Mouse (Mus musculus) E14TG2a.4 (cell line): ENCODE results near the gene Alk.

Experiments used
- H3K27me3 ChIP-seq: 2 replicates; pipeline ENCODE4 v1.6.1; 2014; ENCODE audit warnings: low read length, control low read depth; ENCODE audit not compliant: insufficient read depth
- H3K36me3 ChIP-seq: 2 replicates; pipeline ENCODE4 v1.6.1; 2014; ENCODE audit warnings: low read length, control low read depth; ENCODE audit not compliant: insufficient read depth
- H3K4me1 ChIP-seq: replicated peaks from 2 replicates; pipeline ENCODE4 v1.6.1; 2014; ENCODE audit warnings: low read depth, low read length, control low read depth
- H3K4me3 ChIP-seq: replicated peaks from 2 replicates; pipeline ENCODE4 v1.5.1; 2014; ENCODE audit warnings: mild to moderate bottlenecking, low read length
- H3K9me3 ChIP-seq: 2 replicates; pipeline ENCODE4 v1.6.1; 2014; ENCODE audit warnings: low read length, control low read depth
- CTCF ChIP-seq: conservative IDR thresholded peaks from 2 replicates; pipeline ENCODE4 v1.5.1; 2014; ENCODE audit warnings: low read length
- NANOG ChIP-seq: IDR thresholded peaks from 2 replicates; pipeline ENCODE4 v1.6.1; 2014; ENCODE audit warnings: borderline replicate concordance, low read length, mixed read lengths
- POU5F1 ChIP-seq: IDR thresholded peaks from 2 replicates; pipeline ENCODE4 v1.6.1; 2014; ENCODE audit warnings: low read length, borderline replicate concordance

Alk gene

DNA sequence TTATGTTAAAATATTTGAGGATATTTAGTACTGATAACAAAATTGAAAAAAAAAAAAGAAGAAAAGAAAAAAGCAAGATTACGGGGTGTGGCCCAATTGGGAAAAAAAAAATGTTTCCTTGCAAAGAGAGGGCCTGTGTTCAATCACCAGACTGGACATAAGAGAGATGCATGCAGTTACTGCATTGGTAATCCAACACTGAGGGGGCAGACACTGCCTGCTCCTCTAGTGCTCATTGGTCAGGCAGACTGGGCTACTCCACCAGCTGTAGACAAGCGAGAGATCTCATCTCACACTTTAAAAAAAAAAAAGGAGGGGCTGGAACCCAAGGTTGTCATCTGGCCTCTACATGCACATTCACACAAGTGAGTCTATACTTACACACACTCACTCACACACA is 199.6 kb downstream of the Alk start:
- Histone ChIP-seq H3K36me3 (no peaks in the 10 kb centered on the region), H3K4me3 (no peak overlapping the region), H3K9me3 (0 out of 2 replicates have a peak, but pooled peaks cover 6% of the 10 kb centered on the region), H3K27me3 (no peaks in the 10 kb centered on the region), H3K4me1 (no peaks in the 10 kb centered on the region)
- no peak for TF ChIP-seq CTCF
- no peak for TF ChIP-seq POU5F1
- no peak for TF ChIP-seq NANOG

DNA sequence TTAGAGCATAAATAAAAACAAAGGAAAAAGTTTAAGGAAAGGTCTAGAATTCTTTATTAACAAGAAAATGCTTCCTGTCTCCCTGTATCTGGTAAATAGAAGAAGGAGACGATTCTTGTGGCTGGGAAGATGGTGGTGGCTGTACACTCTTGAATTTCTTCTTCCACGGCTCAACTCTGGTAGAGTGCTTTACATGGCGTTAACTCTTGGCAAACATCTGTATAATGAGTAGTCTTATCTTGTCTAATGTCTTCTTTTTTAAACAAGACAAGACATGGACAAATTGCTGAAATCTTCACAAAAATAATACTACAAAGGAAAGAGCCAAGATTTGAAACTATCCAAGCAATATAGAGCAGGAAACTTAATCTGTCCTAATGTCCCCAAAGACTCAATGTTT is 202.6 kb downstream of the Alk start:
- H3K27me3 ChIP-seq, result no peaks in the 10 kb centered on the region
- TF ChIP-seq NANOG (no peak), POU5F1 (no peak), CTCF (no peak)
- H3K4me1 ChIP-seq, result no peaks in the 10 kb centered on the region
- H3K36me3 ChIP-seq, result no peaks in the 10 kb centered on the region
- no peaks in the 10 kb centered on the region for H3K9me3 ChIP-seq
- H3K4me3 ChIP-seq, result no peak overlapping the region

DNA sequence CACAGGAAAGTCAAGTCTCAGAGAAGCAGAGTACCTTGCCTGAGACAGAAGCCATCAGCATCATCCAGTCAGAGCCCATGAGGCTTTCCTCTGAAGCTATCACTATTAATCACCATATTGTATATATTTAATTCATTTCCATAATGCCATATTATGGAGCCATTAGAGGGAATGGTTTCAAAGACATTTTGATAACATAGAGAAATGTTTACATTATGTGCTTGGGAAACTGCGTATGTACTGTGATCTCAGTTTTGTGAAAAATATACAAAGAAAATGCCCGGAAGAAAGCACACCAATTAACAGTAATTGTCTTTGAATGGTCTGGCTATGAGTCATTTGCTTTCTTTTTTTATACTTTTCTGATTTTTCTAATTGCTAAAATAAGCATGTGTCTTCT is 203.1 kb downstream of the Alk start:
- Histone ChIP-seq H3K4me1 (no peaks in the 10 kb centered on the region), H3K36me3 (no peaks in the 10 kb centered on the region), H3K27me3 (no peaks in the 10 kb centered on the region), H3K4me3 (no peak overlapping the region), H3K9me3 (no peaks in the 10 kb centered on the region)
- TF ChIP-seq NANOG (no peak), POU5F1 (no peak), CTCF (no peak)

DNA sequence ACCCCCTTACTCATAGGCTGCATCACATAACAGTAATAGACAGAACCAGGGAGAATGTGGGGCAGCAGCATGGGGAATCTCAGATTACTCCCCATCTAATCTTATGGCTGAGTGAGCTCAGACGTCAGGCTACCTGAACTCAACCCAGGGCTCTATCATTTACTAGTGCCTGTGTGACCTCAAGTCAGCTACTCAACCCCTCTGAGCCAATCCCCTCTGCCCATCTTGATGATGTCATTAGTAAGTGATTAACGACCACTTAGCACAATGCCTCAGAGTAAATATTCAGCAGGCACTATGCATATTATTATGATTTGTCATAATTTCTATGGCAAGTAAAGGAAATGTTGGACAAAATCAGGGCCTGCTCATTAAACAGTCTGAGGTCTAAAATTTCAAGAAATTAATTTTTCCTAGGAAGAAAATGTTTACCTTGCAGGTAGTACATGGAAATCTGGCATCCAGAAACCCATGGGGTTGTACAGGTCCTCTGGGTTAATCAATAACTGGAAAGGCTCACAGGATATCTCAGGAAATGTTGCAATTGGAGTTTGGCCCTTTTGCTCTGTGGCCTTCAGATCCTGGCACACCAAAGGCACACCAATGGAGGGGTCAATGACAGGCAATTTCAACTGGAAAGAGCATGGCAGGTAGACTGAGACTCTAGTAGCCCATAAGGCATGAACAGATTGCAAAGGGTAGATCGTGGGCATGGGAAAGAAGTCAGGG is 204.9 kb downstream of the Alk start:
- Histone ChIP-seq H3K27me3 (no peaks in the 10 kb centered on the region), H3K36me3 (no peaks in the 10 kb centered on the region), H3K4me3 (no peak overlapping the region), H3K4me1 (no peaks in the 10 kb centered on the region), H3K9me3 (no peaks in the 10 kb centered on the region)
- no peak for TF ChIP-seq NANOG
- TF ChIP-seq CTCF, result no peak
- TF ChIP-seq POU5F1, result no peak

DNA sequence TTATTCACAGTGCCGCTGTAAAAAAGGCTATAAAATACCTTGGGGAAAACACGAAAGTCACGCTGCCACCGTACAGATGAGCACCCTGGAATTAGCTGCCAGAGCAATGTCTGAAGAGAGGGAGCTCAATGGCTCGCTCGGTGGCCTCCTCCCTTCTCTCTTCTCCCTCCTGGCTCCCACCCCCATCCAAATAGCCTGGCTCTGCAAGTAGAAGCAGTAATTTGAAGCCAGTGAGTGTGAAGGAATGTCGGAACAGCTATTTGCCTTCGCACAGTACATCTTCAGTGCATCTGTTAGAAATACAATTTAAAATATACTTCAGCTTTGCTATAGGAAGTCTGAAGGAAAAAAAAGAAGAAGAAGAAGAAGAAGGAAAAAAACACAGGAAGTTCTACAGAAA is 208.5 kb downstream of the Alk start:
- H3K9me3 ChIP-seq, result no peaks in the 10 kb centered on the region
- no peak overlapping the region for H3K4me3 ChIP-seq
- H3K36me3 ChIP-seq, result no peaks in the 10 kb centered on the region
- H3K4me1 ChIP-seq, result no peaks in the 10 kb centered on the region
- TF ChIP-seq CTCF (no peak), NANOG (no peak), POU5F1 (no peak)
- H3K27me3 ChIP-seq, result no peaks in the 10 kb centered on the region

DNA sequence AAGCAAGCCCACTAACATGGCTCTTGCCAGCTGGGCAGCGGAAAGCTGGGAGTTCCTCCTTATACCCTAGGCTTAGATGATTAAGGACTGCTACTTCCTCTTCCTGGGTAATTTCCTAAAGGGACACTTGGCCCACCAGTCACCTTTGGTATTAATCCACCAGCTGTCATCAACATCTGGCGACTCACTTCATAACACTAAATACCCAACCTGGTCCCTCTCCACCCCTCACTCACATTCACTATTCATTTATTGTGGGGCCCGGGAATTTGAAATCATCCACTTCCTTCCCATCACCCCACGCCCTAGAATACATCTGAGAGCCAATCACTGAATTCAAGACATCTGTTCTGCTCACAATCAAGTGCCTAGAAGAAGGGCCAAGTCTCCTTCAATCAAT is 235.4 kb downstream of the Alk start:
- 0 out of 2 replicates have a peak, but pooled peaks cover 3% of the 10 kb centered on the region for H3K9me3 ChIP-seq
- H3K36me3 ChIP-seq, result no peaks in the 10 kb centered on the region
- H3K4me3 ChIP-seq, result no peak overlapping the region
- no peaks in the 10 kb centered on the region for H3K27me3 ChIP-seq
- TF ChIP-seq CTCF (no peak), POU5F1 (no peak), NANOG (no peak)
- no peaks in the 10 kb centered on the region for H3K4me1 ChIP-seq

DNA sequence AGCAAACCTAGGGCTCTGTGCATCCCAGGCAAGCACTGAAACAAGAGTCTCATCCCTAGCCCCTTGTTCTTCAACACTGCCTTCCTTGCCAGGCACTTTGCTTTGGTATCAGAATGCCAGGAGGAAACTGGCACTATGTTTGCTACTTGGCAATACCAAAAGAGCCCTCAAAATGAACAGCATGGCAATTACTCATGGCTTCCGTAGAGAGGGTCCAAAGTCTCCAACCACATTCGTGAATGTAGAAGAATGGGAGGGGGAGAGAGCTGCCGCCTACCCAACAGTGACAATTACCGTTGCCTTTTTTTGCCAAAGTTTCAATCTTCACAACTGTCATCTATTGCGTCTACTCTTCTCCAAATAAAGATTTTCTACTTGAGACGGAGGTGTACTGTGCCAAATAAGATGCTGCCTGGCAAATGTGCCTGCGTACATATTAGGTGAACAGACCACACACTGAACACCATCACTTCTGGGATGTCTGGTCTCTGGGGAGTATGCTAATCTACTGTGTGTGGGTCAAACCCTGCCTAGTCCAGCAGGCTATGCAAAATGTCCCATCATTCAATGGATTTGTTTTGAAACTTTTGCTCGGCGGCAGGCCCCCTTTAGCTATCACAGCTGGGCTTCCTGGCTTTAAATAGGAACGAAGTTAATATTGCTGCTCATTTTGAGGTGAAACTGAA is 241.5 kb downstream of the Alk start:
- TF ChIP-seq NANOG, result no peak
- TF ChIP-seq CTCF, result no peak
- no peak for TF ChIP-seq POU5F1
- Histone ChIP-seq H3K27me3 (no peaks in the 10 kb centered on the region), H3K9me3 (0 out of 2 replicates have a peak, but pooled peaks cover 3% of the 10 kb centered on the region)

DNA sequence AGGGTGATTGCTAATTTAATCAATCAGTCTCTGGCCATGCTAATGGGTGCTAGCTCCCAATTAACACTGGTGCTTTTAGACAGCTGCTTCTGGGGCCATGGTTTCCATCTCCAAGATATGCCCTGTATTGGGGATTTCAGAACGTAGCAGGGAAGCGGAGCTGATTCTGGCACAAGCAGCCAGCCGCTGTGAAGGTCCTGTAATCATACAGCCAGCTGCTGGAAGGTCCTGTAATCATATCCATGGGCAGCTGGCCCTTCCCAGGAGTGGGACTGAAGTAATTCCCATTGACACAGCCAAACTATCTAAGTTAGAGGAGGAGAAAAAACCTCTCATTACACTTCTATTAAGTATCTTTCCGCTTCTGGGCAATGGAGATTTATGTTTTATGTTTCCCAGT is 242.5 kb downstream of the Alk start:
- Histone ChIP-seq H3K4me1 (no peaks in the 10 kb centered on the region), H3K36me3 (no peaks in the 10 kb centered on the region), H3K27me3 (no peaks in the 10 kb centered on the region), H3K9me3 (0 out of 2 replicates have a peak, but pooled peaks cover 3% of the 10 kb centered on the region), H3K4me3 (no peak overlapping the region)
- TF ChIP-seq NANOG (no peak), CTCF (no peak), POU5F1 (no peak)

More for the DNA sequence above, 241.5 kb downstream of the Alk start:
- Histone ChIP-seq H3K4me3 (no peak overlapping the region), H3K4me1 (no peaks in the 10 kb centered on the region), H3K36me3 (no peaks in the 10 kb centered on the region)

DNA sequence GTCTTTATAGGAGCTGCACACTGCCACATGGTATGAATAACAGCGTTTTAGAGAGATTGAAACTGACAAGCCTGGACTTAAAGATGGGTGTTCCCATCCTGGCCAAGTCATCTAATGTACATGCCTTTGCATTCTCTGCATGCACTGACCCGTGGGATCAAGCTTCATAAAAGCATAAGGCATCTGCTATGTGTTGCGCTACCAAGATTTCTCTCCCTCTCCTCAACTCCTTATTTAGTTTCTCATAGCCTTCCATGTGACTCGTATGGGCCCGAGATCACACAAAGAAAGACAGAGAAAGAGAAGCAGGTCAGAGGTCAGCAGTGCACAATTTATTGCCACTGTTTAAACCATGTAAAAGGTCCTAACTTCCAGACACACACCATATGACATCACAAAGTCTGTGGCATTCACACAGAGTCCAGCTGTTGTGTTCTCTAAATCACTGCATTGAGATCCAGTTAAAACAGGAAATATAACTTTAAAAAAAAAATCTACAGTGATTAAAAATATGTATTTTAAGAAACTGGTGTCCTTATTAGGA is 247.6 kb downstream of the Alk start:
- Histone ChIP-seq H3K4me1 (no peaks in the 10 kb centered on the region), H3K9me3 (no peaks in the 10 kb centered on the region), H3K27me3 (no peaks in the 10 kb centered on the region), H3K4me3 (no peak overlapping the region), H3K36me3 (no peaks in the 10 kb centered on the region)
- TF ChIP-seq CTCF (no peak), NANOG (no peak), POU5F1 (no peak)
